Mouse (Mus musculus): Measurements from ENCODE around the gene Cfap73.

GRCm38 (mm10) chr5:120673626-120674025 lies 39.6 kb upstream of the Cfap73 start:
- TF ChIP-seq MAX (IDR thresholded peaks at IDR 0.05; ENCODE audit: low read length) (0 out of 2 replicates have a peak, but pooled peaks have one; percentile 13), ZNF384 (IDR thresholded peaks at IDR 0.05; ENCODE audit: low read depth, low read length) (no peak), TCF12 (IDR thresholded peaks at IDR 0.05; ENCODE audit: low read depth, low read length) (0 out of 2 replicates have a peak, but pooled peaks have one; percentile 37)

All from CH12.LX (cell line).